Mouse (Mus musculus) CD4-positive, CD25-positive, alpha-beta regulatory T cell, adult 2 months (primary cell): ENCODE data around the gene Ccdc65.

Source experiments
- DNase-seq: peaks from one replicate; pipeline ENCODE4 v3.0.0-alpha.2; 2012; ENCODE audit warnings: low read depth, low spot score

The Ccdc65 gene

DNA sequence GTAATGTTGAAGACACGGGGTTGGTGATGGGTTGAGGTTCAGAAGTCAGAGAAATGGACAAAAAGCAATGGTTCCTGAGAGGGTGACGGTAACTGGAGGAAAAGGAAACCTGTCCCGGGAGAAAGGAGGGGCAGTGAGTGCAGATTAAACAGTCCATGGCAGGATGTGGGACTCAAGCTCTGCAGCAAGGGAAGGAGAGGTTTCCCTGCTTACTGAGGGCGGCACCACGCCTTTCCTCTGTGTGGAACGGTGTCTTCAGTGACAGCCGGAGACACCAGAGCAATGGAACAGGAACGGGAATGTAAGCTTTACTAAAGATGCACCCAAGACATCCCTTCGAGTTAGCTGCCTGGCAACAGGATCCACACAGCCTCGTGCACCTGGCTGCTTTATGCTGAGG is 28.5 kb downstream of the Ccdc65 start:
- no peak for DNase-seq

- DNase-seq = peak; percentile 49
Measured at GRCm38 (mm10) chr15:98737881-98738280, 29.9 kb downstream of the Ccdc65 start.

GRCm38 (mm10) chr15:98738796-98739195 is 30.8 kb downstream of the Ccdc65 start:
- no peak for DNase-seq

GRCm38 (mm10) chr15:98740219-98740618 is 32.2 kb downstream of the Ccdc65 start:
- DNase-seq = no peak

DNA sequence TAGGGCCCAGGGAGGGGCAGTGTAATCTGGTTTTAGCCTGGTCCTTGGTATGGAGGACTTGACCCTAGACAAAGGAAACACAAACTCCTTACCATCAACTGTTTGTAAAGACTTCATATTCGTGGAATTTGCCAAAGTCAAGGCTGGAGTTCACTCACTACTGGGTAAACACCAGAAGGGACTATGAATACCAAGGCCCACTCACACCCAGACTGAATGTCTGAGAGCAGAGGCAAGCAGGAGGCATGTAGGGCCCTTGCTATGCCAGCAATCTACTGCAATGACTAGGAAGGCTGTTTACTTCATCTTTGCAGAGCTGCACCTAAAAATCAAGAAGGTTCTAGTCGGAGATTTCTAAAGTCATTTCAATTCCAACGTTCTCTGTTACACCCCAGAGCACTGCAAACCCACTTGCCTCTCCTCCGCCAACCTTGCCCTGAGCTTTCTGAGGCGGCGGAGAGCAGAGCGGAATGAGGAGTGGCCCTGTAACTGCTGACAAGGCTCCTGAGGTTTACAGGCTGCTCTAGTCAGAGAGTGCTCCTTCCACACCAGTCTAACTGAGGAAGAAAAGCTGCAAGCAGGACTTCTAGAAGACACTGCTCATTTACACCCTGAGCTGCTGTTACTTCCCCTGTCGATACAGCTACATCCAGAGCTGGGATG is 34.9 kb downstream of the Ccdc65 start:
- DNase-seq = no peak

DNA sequence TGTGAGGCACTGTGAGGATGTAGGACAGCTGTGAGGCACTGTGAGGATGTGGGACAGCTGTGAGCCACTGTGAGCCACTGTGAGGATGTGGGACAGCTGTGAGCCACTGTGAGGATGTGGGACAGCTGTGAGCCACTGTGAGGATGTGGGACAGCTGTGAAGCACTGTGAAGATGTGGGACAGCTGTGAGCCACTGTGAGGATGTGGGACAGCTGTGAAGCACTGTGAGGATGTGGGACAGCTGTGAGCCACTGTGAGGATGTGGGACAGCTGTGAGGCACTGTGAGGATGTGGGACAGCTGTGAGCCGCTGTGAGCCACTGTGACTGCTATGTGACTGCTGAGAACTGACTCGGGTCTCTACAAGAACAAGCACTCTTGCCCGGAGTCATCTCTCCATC is 35.9 kb downstream of the Ccdc65 start:
- peak; percentile 48 for DNase-seq

GRCm38 (mm10) chr15:98746344-98746965 is 38.4 kb downstream of the Ccdc65 start:
- no peak for DNase-seq

- DNase-seq = no peak
Measured at GRCm38 (mm10) chr15:98747296-98747695, 39.3 kb downstream of the Ccdc65 start.

DNA sequence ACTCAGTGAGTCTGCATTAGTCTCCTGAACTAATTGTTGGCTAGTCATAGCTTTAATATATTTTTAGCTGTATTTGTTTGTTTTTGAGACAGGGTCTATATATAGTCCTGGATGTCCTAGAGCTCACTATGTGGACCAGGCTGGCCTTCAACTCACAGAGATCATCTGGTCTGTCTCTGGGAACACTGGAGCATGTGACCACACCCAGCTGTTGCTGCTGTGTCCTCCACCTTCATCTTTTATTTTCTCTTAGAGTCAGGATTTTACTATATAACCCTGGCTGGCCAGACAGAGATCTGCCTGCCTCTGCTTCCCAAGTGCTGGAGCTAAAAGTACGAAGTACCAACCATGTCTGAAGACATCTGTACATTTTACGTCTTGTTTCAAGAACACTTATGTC is 41.1 kb downstream of the Ccdc65 start:
- DNase-seq = no peak

GRCm38 (mm10) chr15:98753021-98753423 is 45.0 kb downstream of the Ccdc65 start:
- no peak for DNase-seq

GRCm38 (mm10) chr15:98754125-98754524 is 46.1 kb downstream of the Ccdc65 start:
- no peak for DNase-seq

DNA sequence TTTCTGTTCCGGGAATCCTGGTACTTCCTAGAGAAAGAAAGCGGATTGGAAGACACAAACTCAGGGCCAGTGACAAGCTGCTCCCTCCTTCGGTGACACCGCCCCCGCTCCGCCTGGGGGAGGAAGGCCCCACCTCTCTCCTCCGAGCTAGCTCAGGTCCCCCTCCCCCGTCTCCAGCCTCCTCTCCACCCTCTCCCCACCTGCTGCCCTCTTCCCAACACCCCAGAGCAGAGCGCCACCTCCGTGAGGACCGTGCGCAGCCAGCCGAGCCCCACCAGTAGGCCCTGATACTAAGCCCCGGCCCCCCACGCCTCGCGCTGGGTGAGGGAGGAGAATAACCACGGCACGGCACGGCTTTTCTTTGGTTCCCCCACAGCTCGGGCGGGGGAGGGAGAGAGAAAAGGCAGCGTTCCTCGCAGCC is 54.2 kb downstream of the Ccdc65 start:
- DNase-seq = peak; percentile 76

GRCm38 (mm10) chr15:98762670-98763529 is 54.9 kb downstream of the Ccdc65 start, which contains the start of gene Arf3:
Gene Arf3, minus strand, starts transcription at chr15:98763214.
- DNase-seq = peak; percentile 98

- DNase-seq = no peak
Measured at GRCm38 (mm10) chr15:98765929-98766328, 57.9 kb downstream of the Ccdc65 start.

DNA sequence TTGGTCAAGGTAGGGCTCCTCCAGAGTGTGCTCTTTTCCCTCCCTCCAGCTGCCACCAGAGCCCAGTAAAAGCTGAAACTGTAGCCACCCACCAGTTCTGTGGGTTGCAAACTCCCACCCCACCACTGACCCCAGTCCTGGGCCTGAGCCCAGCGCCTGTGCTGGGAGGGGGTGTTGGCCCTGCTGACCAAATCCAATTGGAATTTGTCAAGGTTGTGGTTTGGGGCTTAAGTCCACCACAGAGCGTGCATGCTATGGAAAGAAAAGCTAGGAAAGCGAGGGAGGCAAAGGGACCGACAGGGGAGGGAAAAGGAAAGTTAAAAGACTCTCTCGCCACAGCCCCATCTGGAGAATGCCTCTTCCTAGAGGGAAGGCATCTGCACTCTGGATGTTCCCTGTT is 60.3 kb downstream of the Ccdc65 start:
- no peak for DNase-seq

GRCm38 (mm10) chr15:98771813-98772425 is 63.9 kb downstream of the Ccdc65 start:
- DNase-seq = no peak

GRCm38 (mm10) chr15:98772511-98773211 is 64.7 kb downstream of the Ccdc65 start:
- peak; percentile 81 for DNase-seq
